Mouse (Mus musculus): ENCODE measurements at regions not wholly inside any gene's neighbourhood (a gene's known extent, or its start where the extent isn't known, plus 50 kb on each side); places are given as distances from the start of the nearest gene placed in this dataset.
A peak's percentile ranks its signal among the peaks of the same experiment; 100 is the strongest.

- DNase-seq: no peak
Measured at GRCm38 (mm10) chr3:62985033-62985432, 256.3 kb upstream of the Mme start.

DNA sequence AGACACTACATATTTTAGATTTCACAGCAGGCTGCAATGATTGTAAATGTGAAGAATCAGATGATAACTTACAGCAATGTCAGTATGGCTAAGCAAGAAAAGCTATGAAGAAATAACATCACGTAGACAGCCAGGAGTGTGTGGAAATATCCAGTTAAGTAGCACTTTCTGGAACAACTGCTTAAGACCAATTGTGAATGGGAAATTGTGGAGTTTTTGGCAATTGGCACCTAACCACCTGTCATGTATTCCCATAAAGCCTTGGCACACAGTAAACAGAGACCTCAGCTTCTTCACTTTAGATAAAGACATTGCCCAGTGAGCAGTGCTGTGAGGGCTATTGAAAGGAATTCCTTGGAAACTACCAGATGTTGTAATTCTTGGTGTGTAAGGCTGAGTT is 264.4 kb upstream of the Mme start:
- no peak for DNase-seq

- DNase-seq: no peak
Measured at GRCm38 (mm10) chr3:62963244-62963643, 278.1 kb upstream of the Mme start.

- no peak for DNase-seq
Measured at GRCm38 (mm10) chr3:62962608-62963007, 278.7 kb upstream of the Mme start.

DNA sequence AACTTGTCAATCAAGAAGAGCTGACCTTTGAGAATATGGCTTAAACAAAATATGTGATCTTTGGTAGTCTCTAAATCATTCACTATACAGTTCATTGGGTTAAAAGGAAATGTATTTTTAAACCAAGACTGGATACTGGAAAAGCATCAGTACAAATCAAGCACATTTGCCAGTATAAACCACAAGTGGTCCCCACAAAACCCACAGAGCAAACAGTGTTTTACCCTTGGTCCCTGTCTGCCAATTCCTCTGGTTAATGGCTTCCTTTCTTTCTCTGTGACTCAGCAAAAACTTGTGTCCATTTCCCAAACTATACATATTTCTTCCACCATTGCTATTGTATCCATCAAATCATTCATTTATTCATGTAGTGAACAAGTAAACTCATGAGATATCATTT is 296.0 kb upstream of the Mme start:
- no peak for DNase-seq

DNA sequence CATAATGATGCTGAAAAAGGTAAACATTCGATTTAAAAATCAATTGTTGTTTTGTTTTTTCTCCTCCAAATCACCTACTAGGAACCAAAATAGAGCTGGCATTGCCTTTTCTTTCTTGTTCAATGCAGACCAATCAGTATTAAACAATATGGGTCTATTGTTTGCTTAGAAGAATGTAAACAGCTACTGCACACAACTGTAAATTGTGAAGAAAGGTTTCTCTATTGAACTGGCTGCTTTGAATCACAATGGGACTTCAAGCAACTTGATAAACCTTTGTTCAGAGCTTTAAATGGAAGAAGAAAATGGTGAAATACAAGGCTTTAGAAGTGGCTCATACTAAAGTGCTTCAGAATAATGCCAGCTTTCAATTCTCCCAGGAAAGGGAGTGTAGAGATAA is 302.7 kb upstream of the Mme start:
- no peak for DNase-seq

DNA sequence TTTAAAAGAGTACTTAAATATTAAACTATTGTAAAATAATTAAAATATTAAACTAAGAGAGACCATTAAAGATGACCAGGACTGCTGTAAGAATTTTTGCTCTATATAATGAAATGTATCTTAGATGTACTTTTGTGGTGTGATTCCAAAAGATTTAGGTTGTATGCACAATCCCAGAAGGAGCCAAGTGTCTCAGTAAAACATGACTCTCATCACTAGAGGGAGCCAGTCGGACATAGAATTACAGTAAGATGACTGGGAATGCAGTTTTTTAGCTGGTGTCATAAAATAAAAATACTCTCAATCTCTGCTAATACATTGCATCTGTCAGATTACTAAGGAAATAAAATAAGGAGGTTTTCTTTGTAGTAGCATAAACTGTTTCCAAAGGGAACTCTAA is 316.9 kb upstream of the Mme start:
- peak; percentile 17 to 56 for DNase-seq

- no peak for DNase-seq
Measured at GRCm38 (mm10) chr3:62916899-62917298, 312.0 kb upstream of the Gpr149 start.

DNA sequence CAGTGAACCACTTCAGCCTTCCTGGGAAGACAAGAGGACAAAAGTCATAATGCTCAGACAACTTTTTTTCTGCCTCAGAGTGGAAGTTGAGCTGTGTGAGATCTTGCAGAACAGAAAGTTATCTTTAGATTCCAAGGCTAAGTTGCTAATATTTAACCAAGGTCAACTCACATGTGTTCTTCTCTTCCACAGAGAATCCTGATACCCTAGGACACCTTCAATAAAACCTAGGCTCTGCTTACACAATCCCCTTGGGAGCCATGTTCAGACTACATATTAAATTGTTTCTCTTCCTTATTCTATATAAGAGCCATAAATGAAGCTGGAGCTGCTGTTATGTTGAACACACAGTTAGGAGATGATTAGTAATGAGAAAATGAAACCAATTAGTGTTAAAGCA is 280.2 kb upstream of the Gpr149 start:
- DNase-seq: no peak

DNA sequence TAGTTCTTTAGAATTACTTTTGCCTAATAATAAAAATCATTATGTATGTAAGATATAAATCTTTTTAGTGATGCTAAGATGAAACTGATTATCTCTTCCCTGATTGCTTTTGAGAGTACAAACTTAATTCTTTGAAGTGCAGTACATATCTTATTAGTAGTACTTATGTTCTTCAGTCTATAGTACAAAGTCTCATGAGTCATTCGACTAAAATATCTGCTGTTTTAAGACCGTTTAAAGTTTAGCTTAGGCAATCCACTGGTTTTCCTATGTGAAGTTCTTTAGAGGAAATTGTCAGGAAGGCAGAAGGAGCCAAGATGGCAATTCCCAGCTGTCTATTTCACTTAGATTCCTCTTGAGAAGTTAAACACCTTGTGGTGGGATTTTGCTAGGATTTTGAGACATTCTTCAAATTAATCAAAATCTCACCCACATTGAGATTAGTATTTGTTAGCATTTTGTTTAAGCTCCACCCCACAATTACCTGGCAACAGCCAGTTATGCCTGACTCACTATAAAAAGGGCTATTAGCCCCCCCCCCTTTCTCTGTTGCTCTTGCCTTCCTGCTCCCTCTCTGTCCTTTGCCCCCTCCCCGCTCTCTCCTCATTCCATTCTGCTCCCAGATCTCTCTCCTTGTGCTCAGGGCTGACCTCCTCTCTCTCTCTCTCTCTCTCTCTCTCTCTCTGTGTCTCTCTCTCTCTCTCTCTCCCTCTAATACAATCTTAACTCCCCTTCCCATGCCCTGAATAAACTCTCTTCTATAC is 277.6 kb upstream of the Gpr149 start:
- DNase-seq: no peak

DNA sequence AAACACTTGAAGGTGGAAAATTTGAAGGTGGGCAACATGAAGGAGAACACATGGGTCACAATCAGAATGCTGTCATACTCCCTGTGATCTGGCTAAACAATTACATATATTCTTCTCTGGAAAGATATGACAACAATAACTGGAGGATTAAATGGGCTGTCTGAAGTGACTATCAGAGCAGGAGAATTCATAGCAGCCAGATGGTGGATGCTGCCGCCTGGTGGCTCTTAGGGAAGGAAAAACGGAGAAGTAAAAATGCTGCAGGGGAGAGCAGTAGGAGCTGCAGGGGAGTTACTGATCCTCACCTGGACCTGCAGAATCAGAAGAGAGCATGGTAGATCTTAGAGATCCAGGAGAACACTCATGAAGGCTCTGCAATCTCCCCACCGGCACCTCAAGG is 255.8 kb upstream of the Gpr149 start:
- DNase-seq: peak; percentile 65

DNA sequence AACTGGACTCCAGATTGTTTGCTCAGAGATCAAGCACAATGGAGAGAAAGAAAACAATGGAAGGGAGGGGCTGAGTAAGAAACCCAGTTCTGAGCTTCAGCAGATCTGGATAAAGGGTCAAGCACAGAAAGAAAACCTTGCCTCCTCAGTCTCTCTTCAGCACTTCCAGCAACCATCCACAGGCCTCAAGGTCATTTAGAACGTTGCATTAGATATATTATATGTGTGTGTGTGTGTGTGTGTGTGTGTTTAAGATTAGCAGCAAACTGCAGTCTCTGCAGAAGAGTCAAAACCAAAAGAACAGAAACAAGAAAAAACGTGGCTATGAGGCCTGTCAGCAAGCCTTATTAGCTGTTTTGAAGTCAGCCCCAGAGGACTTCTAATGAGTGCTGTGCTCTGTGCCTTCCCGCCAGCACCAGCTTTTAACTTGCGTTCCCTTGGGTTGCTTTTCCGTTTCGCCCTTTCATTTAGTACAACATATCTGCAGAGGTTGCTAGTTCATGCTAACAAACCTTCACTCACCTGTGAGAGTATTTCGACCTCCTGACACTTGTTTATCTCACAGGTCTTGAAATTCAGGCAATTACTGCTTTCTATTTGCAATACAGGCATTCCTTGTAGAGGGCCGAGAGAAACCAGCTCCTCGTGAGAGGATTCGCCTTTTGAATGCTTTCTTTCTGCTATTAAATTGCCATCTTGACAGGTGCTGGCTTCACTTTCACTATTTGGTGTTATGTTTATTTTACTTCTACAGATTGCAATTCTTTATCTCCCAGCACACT is 230.9 kb upstream of the Gpr149 start:
- DNase-seq: no peak

DNA sequence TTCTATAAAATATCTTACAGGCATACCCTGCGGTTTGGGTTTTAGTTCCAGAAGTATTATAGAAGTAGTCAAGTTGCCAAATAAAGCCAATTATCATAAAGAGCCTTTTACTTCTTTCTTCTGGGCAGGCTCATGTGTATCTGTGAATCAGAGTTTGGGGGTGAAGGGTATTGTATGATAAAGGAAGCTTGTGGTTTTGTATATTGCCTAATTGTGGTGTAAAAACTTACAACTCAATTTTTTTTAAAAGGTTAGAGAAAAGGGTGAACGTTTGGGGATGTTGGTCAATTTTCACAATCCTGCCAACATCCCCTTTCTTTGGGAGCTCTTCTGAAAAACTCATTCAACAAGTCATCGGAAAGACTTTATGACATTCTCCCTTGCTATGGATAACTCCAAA is 219.0 kb upstream of the Gpr149 start:
- DNase-seq: no peak

DNA sequence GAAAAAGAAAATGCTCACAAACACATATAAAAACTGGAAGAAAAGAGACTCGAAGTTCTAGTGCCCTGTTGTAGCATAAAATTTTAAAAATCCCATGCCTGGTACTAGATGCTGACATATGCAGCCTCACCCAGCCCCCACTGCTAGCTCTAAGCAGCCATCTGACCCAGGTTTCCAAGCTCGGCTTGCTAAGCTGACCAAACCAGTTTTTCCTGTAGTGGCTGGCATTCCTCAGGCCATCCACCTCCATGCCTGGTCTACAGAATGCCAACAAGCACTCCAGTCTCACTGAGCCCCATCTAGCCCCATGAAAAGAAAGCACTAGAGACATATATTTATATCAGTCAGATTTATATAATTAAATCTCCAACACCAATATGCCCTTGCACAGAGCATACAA is 196.1 kb upstream of the Gpr149 start:
- DNase-seq: peak; percentile 2 to 5

DNA sequence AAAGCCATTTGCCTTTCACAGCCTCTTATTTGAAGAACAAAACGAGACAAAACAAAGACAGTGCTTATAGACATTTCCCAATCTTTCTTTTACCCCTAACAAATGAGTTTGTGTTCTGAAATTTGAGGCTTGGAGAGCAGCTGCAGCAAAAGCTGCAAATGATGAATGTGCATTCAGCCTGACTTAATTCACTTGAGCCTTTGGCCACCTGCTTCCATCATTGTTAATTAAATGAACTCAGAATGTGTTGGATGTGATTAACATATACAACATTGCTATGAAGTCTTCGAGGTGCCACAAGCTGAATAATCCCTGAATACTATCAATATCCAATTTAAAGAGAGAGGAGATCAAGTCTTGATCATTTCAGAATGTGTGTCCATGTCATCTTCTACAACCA is 181.3 kb upstream of the Gpr149 start:
- DNase-seq: peak; percentile 10 to 11

All from cerebellum, postnatal 10 days (tissue).